Mouse (Mus musculus) CD4-positive, CD25-positive, alpha-beta regulatory T cell, adult 4 months (primary cell): Measurements from ENCODE around the gene Ube2o. TPM values are rescaled to one million over a fixed set of nuclear protein-coding genes. Genes with fewer than 3 reads are reported as not detected.

Experiments
- ATAC-seq: one replicate; pipeline ENCODE4 v1.8.0; 2017
- polyA plus RNA-seq, 2 experiments: library from polyadenylated mRNA; unstranded; fragments of 100-300 nt; shearing (Covaris generic); gene quantifications; one replicate each; pipeline ENCODE4 v1.2.1; 2017

Gene Ube2o
- 1 to 10 TPM; 1.1 to 3.5 TPM for polyA plus RNA-seq

DNA sequence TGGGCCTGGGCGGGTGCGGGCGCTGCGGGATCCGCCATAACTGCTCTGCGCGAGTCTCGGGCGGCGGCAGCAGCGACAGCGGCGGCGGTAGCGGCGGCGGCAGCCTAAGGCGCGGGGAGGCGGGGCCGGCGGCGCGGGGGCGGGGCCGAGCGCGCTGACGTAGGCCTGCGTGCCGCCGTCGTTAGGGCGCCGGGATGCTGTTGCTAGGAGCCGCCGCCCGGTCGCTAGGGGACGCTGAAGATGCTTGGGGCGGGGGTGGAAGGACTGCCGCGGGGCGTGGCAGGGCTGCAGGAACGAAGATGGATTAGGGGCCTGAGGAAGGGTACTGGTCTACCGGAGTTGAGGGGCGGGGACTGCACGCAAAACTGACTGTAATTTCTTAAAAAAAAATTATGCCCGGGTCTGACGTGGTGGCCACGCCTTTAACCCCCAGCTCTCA, at the start of gene Ube2o:
Ube2o (minus strand) TSS at position 72 of the 439 bp plus-strand sequence.
- peak; percentile 92 for ATAC-seq

DNA sequence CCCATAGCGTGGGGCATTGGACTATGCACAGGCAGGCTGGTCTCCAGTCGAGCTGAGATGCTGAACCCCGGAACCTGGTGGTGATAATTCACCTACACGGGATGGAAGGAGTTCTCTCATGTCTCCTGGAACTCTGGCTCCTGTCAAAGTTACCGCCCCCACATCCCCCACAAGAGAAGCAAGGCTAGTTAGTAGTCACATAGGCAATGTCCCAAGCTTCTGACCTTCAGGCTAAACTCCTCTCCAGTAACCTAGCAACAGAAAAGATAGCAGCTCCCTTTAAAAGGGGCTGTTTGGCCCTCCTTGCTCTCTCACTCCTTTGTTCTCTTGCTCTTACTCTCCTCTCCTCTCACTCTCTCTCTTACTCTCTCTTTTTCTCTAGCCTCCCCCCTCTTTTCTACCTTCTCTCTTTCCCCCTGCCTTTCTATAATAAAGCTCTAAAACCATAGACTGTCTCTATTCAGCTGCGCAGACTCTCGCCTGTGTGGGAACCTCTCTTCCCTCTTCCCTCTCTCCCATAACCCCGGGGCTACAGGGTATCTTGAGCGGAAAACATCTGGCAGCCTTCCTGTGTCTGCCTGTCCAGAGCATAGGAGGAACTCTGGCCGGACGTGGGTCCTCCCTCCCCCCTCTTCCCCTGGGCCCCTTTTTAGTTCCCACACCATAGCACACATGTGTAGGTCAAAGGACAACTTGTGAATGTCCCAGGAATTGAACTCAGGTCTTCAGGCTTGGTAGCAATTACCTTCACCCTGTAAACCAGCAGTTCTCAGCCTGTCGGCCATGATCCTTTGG, 49.1 kb upstream of the Ube2o start:
- ATAC-seq = no peak

GRCm38 (mm10) chr11:116629472-116629871, 48.2 kb upstream of the Ube2o start:
- ATAC-seq = no peak

- ATAC-seq = peak; percentile 54
Measured at GRCm38 (mm10) chr11:116628712-116629111, 47.5 kb upstream of the Ube2o start.

- ATAC-seq = no peak
Measured at GRCm38 (mm10) chr11:116627072-116628020, 46.1 kb upstream of the Ube2o start.

DNA sequence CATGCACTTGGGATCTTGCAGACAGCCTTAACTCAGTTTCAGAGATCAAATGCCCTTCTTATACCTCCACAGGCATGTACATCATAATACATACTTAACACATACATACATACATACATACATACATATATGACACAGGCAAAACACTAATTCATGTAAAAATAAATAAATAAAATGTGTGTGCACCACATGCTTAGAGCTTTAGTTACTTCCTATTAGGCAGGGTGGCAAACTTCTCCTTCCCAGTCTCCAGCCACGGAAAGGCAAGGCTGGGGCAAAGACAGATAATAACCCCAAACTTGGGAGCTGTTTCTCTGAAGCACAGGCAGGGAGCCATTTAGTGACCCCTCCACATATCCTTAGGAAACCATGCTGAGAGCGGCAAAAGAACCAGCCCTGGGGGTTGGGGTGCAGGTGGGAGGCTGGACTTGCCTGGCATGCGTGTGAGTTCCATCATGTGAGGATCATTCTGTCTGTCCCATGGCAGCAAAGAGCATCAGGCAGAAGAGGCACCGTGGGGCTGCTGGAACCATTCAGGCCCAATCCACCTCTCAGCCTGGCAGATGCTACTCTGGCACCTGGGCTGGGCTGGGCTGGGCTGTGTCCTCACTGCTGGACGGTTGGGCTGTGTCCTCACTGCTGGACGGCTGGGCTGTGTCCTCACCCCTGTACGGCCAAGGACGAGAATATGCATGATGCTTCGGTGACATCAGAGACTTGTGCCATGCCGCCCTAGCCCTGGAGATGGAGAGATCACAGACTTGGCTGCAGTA, 45.2 kb upstream of the Ube2o start, which contains the start of gene Rhbdf2:
Rhbdf2 (minus strand) TSS at position 721 of the 773 bp plus-strand sequence.
- no peak for ATAC-seq

GRCm38 (mm10) chr11:116625081-116626000, 44.1 kb upstream of the Ube2o start:
- ATAC-seq = peak; percentile 10

GRCm38 (mm10) chr11:116624131-116624832, 43.0 kb upstream of the Ube2o start:
- ATAC-seq = peak; percentile 84

DNA sequence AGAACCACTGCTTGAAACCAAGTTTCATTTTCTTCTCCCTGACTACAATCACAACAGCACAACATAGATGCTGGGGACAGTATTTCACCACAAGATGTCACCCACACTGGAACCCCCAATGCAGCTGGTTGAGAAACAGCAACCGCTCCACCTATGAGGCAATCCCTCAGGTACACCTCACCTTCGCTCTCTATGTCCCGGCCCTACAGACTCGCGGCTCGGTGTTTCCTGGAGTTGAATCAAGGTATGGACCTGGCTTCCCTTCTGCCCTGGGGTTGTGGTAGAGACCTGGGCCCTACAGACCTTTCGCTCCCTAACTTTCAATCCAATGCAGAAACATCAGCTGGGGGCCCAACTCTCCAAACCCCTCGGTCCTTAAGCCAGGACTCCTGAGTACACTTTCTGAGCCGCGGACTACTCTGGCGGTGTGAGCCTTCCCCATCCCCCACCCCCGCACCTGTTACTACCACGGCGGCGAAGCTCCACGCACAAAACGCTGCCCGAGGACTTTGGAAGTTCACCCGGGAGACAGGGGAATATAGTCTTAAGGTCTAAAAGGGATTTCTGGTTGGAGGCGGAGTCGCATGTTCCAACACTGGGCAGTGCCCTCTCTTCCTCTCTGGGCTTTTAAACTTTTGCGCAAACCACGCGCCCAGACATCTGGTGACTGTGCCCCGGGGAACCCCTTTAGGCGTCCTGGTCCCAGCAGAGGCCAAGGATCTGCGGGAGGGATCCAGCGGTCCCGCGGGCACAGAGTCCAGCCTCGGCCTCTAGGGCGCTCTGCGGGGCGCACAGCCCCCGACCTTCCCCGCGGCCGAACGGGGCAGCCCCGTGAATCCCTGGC, 42.3 kb upstream of the Ube2o start:
- peak; percentile 30 for ATAC-seq

DNA sequence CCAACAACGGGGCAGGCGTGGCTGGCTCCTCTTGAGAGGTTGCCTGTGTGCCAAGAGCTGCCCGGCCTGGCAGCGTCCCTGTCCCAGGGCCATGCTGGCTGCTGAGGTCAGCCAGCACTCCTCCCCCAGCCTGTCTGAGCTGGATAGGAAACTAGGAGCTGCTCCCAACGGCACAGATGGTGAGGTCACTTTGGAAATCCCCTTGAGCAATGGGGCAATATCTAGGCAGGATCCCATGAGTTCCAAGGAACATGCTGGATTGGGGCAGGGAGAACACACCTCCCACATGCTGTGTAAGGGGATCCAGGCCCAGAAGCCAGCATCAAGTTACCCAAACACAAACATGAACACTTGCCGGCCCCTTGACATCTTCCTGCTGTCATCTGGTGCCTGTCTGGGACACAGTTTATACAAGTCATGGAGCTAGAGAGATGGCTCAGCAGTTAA, 40.0 kb upstream of the Ube2o start:
- no peak for ATAC-seq

- no peak for ATAC-seq
Measured at GRCm38 (mm10) chr11:116620559-116621253, 39.5 kb upstream of the Ube2o start.

GRCm38 (mm10) chr11:116620073-116620472, 38.8 kb upstream of the Ube2o start:
- no peak for ATAC-seq

- ATAC-seq = no peak
Measured at GRCm38 (mm10) chr11:116619561-116619960, 38.3 kb upstream of the Ube2o start.

DNA sequence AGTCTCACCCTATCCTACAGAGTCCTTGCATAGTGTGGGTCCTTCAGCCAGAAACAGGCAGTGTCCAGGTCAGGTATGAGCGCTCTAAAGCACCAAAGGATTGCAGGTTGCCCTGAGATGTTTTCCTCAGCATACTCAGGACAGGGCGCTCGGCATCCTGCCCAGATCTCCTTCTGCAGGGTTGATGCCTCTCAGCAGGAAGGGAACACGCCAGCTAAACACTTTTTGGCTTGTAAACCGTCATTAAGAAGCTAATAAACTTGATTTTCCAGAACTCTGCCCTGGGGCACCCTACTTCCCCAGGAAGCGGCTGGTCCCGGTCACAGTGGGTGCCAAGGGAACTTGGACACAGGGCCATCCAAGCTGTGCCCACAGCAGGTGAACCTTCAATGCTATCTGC, 37.9 kb upstream of the Ube2o start:
- ATAC-seq = no peak

DNA sequence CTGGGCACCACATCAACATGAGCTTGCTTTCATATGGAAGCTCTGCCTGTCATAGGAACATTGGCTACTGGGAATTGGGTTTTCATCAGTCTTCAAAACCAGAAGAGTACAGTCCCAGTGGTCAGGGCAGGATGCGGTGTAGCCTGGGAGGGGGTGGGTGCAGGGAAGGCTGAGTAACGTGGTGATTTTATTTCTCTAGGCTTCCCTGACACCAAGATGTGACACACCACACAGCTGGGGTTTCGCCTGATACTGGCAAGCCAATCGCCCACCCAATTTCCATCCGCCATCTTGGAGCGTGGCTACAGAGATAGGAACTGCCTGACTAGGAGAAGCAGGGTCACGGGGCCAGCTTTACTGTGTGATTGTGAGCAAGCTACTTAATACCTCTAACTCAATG, 37.4 kb upstream of the Ube2o start:
- ATAC-seq = no peak

GRCm38 (mm10) chr11:116617641-116618040, 36.4 kb upstream of the Ube2o start:
- no peak for ATAC-seq

DNA sequence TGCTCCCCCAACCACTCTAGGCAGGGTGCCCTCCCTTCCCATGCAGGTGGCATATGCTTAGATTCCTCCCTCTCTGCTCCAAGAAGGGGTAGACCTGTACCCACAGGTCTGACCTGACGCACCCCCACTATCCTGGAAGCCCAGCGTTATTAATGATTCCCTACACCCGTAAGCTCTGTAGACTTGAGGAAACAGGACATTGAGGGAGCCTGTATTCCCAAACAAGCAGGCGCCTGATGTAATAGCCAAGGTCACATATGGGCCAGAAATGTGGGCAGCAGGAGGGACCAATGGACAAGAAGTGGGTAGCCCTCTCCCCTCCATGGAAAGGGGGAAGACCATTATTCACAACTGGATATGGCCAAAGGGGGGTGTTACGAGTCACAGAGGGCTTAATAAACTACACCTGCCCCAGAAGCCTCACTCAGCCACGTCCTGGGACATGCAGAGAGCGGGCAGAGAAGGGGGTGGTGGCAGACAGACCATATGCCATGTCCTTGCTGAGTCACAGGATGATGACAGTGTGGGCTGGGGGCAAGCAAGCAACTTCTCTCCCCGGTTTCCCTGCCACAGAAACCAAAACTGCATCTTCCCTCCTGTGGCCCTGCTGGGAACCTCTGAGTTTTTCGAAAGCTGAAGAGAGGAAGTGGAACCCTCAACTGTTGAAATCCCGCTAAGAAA, 35.3 kb upstream of the Ube2o start:
- ATAC-seq = peak; percentile 42

GRCm38 (mm10) chr11:116615735-116616437, 34.6 kb upstream of the Ube2o start:
- ATAC-seq = peak; percentile 67
